Mouse (Mus musculus) CD4-positive, CD25-positive, alpha-beta regulatory T cell, adult 2 months (primary cell): ENCODE results near the gene Smtnl2.
A peak's percentile ranks its signal among the peaks of the same experiment; 100 is the strongest.

Source experiments
- DNase-seq: peaks from one replicate; pipeline ENCODE4 v3.0.0-alpha.2; 2012; ENCODE audit warnings: low read depth, low spot score

Smtnl2 gene

DNA sequence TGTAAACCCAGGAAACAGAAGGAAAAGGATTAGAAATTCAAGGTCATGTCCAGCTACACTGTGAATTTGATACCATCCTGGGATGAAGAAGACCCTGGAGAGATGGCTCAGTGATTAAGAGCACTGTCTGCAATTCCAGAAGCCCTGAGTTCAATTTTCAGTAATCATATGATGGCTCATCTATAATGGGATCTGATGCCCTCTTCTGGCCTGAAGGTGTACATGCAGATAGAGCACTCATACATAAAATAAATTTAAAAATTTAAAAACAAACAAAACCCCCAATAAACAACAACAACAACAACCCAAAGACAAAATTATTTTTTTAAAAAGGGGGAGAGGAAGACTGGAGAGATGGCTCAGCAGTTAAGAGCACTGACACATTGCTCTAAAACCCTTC lies 15.4 kb upstream of the Smtnl2 start:
- DNase-seq: peak; percentile 34

DNA sequence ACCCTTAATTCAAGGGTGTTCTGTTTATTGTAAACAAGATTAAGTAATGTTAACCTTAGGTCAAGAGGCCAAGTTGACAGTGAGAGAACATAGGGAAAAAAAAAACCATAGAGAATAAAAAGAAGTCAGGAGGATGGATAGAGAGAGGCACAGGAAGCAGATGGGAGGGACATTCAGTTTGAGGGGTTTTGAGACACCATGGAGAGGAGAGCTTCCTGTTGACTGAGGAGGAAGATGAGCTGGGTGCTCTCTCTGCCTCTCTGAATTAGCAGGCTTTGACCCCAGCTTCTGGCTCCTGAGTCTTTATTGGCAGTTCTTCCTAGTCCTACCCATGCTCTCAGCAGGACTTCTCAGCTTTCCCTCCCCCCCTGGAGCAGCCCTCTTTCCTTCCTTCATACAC lies 13.7 kb upstream of the Smtnl2 start:
- no peak for DNase-seq

DNA sequence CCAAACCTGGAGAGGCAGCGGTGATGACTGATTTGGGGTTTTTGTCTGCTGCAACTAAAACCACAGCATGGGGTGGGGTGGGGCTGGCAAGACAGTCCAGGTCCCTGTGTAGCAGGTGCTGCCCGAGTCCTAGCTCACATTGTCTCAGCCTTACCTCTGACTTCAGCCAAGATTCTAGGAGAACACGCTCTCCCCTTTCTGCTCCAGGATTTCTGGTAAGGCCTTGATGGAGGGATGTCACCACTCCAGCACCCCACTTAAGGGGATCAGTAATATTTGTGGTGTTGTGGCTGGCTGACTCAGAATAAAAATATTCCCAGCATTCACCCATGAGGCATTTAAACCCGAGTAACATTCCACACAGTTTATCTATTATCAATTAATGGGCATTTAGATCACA lies 12.2 kb upstream of the Smtnl2 start:
- DNase-seq: no peak

DNA sequence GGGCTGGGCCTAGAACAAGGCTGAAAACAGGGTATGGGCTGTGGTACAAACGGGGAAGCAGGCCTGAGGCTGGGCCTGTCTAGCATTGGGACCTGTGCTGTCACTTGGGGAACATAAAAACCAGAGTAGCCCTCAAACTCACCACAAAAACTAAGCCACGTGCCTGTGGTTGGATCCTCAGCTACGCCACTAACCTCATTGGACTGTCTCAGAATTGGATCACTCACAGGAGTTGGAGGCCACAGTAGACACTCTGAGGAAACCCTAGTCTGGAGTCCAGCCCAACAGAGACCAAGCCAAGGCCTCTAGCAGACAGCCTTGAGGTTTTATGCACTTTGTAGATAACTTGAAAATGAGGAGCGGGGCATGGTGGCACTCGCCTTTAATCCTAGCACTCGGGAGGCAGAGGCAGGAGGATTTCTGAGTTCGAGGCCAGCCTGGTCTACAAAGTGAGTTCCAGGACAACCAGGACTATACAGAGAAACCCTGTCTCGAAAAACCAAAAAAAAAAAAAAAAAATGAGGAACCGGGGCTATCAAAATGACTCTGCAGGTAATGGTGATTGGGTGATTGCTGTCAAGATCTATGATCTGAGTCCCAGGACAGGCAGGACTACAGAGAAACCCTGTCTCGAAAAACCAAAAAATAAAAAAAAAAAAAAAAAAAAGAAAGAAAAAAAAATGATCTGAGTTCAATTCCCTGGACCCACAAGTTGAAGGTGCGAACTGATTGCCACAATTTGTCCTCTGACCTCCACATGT lies 10.2 kb upstream of the Smtnl2 start:
- no peak for DNase-seq

DNA sequence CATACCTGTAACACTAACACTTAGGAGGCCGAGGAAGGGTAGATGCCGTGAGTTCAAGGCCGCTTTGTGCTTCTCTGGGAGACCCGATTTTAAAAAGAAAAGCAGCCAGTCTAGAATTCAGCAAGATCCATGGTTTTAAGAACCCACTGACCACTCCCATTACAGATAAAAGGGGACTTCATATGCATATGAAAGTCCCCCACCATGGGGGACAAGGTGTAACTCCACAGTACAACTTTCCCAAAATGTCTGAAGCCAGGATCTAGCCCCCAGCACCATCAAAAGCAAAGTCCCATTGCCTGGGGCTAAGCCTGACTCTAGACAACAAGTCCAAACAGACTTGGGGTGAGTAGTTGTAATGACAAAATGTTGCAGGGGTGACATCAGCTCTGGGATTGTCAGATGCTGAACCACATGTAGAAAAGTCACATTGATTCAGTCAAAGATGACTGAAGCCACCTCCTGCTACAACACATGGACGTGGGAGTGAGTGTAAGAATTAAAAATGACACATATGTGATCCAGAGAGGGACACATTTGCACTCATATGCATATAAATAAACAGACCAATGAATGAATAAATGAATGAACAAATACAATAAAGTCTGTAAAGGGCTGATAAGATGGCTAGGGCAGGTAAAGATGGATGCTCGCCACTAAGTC lies 9.1 kb upstream of the Smtnl2 start:
- no peak for DNase-seq

DNA sequence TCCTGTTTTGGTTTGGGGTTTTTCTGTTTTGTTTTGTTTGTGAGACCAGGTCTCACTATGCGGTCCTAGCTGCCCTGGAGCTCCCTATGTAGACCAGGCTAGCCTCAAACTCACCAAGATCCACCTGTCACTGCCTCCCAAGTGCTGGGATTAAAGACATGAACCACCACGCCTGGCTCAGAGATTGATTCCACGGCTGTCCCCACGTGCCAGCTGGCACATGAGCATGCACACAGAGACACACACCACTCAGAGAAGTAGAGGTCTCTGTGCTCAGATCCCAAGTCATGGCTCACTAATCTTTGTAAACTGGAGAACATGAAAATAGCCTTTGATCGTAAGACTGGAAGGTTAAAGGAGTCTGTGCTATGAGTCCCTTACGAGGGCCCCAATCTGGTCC lies 7.5 kb upstream of the Smtnl2 start:
- no peak for DNase-seq

DNA sequence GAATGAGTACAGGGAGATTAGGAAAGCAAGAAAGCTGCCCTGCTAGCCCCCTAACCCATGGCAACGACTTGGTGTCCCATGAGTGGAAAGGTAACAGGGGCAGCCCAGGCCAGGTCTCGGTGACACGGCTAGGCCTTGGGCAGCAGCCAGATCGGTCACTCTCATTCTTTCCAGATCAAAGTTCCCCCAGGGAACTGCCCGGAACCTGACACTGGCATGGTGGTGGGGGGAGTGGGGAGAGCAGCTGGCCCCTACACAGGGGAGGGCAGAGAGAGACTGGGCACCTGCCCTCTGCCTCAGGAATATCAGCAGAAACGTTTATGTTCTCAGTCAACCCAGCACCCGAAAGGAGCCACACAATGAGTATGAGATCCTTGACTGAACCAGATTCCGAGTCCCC lies 6.7 kb upstream of the Smtnl2 start:
- no peak for DNase-seq

DNA sequence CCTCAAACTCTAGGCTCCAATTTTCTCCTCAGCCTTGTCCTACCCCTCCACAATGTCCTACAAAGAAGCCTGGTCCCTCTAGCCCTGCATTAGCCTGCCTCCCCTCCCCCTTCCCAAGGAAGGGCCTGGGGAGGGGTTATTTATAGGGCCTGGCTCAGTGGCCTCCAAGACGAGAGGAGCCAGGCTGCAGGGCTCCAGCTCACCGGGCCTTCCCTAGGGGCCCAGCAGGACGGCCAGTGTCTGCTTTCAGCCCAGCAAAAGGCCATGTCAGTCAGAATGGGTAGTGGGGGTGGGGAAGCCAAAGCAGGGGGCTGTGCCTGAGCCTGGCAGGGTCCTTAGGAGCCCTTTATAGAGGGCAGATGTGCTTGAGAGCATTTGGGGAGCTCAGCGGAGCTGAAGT lies 5.9 kb upstream of the Smtnl2 start:
- DNase-seq: no peak

DNA sequence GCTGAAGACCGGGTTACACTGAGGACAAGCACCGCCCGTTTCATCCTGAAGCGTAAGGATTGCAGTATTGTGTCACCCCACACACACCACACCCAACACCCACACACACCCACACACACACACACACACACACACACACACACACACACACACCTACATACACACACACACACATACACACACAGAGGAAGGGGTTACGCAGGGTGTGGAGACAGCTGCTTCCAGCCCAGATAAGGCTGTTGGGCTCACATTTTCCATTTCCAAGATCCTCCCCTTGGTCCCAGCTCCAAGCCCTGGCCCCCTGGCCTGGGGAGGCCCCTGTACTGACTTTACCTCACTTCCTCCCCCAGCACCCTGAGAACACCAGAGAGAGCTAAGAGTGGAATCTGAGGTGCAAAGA lies 5.2 kb upstream of the Smtnl2 start:
- no peak for DNase-seq

DNA sequence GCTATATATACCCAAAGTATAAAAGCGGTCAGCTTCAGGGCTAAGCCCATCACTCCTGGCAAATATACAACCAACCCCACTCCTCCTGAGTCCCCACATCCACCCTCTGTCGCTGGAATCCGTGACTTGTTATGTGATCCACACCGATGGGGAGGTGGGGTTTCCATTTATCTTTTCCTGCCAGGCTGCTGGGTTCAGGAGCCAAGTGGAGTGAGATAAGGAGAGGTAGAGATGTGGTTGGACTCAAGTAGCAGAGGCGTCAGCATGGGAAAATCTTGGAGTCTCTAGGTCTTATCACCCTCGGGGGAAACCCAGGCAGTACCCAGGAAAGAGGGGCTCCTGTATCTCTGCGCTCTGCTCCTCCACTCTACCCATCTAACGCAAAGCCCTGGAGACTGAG lies 3.6 kb upstream of the Smtnl2 start:
- DNase-seq: no peak

DNA sequence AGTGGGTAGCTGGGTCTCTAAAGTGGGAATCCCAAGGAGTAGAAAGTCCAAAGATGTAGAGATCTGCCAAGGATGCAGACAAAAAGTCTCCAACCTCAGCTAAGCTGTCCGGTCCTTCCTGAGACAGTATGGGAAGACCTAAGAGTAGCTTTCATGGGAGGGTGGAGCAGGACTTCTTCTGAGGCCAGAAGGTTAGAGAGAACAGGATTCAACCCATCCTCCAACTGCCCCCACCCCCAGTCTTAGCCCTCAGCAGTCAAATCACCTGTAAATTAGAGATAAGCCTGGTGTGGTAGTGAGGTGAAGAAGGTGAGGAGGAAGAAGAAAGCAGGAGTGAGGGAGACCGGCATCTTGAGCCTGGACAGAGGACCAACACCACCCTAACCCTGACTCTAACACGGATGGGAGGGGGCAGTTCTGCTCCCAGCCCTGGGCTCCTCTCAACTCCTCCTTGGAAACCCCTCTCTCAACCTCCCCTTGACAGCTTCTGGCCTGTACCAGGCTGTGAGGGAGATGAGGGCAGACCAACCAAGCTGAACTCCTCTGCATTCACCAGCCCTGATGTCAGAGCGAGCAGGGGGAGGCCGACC lies 2.2 kb upstream of the Smtnl2 start:
- no peak for DNase-seq

DNA sequence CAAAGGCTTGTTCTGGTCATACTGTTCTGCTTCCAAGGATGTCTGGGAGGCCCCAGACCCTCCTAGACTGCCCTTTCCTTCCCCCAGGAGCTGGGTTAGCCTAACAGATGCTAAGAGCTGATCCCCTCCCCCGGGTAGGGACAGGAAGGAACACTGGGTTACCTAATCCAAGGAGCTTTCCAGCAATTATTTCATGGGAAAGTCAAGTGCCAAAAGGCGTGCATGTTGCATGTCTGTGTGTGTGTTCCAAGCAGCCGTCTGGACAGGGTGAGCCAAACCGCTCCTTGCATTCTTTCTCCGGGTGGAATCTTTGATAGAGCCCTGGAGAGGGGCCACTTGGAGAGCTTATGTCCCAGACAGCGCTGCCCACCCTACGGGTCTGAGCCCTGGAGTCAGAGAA lies 1.5 kb upstream of the Smtnl2 start:
- DNase-seq: no peak

DNA sequence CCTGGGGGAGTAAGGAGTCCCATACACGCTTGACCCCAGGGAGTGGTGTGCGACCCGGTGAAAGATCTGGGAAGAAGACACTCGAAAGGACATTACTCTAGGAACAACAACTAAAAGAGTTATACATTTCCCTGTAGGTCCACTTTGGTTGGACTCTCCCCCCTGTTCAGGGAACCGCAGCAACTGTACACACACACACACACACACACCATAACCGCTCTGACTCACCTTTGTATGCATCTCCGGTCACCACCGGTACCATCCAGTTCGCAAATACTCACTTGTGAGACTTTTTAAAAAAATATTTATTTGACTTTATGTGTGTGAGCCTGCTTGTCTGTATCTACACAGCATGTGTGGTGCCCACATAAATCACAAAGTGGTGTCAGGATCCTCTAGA lies 432 bp upstream of the Smtnl2 start:
- no peak for DNase-seq

DNA sequence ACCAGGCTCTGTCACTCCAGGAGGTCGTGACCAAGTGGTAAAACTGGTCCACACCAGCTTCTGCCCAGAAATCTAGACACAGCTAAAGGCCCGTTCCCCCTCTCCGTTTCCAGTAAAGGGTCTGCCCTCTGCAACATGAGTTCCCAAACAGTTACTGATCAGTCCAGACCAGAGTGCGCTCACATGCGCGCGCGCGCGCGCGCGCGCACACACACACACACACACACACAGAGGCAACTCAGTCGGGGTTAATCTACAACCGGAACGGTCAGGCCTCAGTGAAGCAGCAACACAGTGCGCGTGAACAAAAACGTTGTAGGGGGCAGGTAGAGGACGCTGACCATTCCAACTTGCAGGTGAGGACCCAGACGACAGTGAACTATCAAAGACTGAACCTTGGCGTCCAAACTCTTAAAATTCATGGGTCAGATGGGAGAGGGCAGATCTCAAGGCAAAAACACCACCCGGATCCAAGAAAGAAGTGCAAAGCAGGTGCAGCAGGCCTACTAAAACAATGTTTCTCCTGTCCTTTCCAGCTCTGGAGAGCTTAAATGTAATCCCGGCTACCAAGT lies 906 bp downstream of the Smtnl2 start:
- DNase-seq: no peak

DNA sequence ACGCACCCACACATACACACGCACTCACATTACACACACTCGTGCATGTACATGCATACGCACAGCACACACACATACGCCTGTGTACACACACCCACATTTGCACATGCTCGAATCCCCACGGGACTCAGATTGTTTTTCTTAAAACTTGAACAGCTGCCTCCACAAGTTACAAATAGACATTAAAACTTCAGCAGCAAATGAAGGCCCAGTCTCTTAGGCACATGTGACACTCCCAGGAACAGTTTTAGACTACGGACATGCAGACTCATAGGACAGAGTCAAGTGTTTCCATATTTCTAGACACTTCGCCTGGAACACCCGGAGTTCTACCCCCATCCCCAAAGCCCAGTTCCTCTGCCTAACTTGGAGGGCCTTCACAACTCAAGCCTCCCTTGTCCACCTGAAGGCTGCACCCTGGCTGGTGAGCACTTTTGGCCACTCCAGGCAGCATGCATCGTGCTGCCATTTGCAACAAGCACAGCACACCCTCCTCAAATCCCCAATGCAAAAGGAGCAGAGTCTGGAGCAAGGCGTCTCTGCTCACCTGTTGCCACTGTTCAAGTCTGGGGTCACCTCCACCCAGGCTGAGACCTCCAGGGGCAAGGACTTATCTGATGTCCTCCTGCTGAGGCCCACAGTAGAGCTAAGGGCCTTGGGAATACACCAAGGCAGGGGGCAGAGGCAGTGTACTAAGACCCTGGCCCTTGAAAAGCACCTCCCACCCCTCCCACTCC lies 1.7 kb downstream of the Smtnl2 start:
- no peak for DNase-seq

DNA sequence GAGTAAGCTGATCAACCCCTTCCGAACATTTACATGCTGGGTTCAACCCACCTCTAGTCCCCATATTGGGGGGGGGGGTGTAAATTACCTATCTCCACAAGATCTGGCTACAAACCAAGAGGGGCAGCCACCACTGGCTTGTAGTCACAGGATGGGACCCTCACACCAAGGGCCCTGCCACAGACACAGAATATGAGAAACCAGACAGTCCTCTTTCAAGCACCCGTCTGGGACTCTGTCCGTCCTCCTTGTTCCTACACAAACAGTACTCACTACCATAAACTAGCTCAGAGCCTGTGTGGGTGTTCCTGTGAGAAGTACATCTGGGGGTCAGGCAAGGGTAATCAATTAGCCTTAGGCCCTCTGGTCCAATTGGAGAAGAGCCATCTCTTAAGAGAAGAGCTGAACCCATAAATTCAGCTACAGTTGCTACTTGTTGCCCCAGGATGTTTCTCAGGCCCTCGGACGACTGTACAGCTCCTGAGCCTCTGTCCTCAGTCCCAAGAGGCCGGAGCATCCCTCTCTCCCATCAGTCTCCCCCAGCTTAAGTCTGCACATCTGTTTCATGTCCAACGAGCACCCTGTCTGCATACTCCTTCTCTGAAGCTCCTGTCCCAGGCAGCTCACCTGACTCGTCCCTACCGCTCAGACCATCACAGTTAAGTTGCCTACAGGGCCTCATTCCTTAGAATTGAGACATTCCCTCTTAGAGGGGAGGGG lies 2.9 kb downstream of the Smtnl2 start:
- no peak for DNase-seq

DNA sequence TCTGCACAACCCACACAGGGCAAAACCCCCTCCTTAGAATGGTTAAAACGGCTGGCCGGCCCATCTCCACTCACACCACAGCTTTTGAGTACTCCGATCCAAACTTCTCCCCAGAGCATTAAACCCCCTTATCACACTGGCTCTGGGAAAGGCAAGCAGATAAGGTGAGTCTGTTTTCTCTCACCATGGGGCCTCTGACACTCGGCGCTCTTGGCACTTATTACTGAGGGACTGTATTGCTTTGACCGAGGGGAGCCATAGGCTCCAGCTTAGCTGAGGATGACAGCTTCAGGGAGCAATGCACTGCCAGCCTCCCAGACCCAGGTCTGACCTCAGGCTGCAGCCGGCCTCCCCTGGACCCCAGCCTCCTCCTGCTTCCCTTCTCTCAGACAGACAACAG lies 3.9 kb downstream of the Smtnl2 start:
- no peak for DNase-seq

DNA sequence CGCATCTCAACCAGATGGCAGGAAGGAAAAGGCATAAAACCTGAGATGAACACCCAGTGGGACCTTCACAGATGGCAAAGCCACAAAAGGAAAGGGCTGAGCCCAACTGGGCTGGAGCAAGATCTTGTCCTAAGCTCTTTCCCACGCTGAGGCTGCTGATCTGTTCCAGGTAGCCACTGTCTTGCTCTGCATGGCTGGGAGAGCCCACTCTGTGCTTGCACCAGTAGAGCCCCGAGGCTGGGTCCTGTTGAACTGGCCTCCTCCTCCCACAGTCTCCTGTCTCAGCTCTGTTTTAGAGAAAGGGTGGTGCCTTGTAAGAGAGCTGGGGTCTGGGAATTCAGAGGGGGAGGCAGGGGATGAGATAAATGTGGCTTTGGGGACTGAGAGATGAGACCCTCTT lies 4.4 kb downstream of the Smtnl2 start:
- no peak for DNase-seq

DNA sequence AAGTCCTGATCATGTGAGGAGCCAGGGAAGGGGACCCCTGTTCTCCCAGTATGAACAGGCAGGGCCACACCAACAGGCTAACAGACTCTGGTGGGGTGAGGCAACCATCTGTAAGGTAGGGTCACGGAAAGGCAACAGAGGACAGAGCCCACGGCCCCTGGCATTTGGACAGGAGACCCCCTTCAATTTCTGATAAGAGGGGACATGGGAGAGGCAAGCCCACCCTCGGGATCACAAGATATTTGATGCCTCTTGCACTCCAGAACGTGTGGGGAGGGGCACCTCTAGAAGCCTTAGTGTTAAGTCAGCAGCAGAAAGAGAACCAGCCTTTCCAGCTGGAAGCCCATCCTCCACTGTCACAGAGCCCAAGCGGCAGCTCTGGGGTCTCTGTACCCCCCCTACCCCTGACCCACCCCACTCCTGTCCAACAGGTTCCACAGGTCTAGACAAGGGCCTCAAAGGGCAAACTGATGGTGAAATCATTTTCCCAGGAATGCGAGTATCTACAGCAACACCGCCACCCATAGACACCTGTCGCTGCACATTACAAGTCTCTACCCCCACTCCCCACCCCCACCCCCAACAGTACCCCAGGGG lies 5.3 kb downstream of the Smtnl2 start:
- DNase-seq: no peak

DNA sequence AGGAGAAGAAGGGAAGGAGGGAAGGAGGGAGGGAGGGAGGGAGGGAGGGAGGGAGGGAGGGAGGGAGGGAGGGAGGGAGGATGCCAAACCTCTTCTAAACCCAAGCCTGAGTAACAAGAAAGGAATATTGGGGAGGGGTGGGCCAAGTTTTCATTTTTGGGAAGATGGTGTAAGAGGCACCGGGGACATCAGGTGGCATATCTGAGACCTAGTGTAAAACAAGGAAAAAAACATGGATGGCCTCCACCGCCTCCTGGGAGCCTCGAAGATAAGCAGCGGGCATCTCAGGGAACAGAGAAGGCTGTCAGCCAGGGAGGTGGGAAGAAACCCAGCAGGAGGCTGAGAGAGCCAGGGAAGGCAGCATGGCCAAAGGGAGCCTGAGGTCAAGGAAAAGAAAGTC lies 6.0 kb downstream of the Smtnl2 start:
- no peak for DNase-seq

DNA sequence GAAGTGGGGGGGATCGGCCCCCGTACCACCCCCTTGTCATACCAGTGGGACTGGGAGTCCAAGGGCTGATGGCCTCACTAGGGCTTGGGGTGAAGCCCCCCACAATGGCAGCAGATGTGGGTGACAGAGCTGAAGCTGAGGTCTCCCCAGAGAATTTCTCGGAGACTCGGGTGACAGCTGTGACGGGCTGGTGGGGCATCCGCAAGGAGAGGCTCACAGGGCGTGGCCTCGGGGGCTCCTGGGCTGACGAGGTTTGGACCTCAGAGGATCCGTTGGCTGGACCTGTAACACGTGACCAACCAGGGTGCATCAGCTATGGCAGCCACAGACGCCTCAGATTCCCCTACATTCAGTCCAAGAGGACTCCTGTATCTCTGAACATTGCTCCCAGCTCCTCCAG lies 8.5 kb downstream of the Smtnl2 start:
- no peak for DNase-seq
